Mouse (Mus musculus): ENCODE measurements around the gene Treml1.
"Not testable (repeated sequence)": the region's sequence is repeated elsewhere in the genome, so short reads cannot be mapped to it uniquely, and the experiment has no call there.

- not testable (repeated sequence) for TF ChIP-seq CTCF, POLR2A (IDR thresholded peaks at IDR 0.05; ENCODE audit: insufficient read depth, low read depth, low read length)
These were observed 6.7 kb upstream of the Treml1 start for GRCm38 (mm10) chr17:48352976-48353375.
